Mouse (Mus musculus): ENCODE data around the gene Abca4.

- TF ChIP-seq POLR2A (IDR thresholded peaks at IDR 0.05; ENCODE audit: control insufficient read depth, low read depth, low read length) (no peak), CTCF (IDR thresholded peaks at IDR 0.05; ENCODE audit: control insufficient read depth, insufficient read depth, insufficient replicate concordance, low read depth, low read length) (no peak)
These were observed at the start of gene Abca4 for GRCm38 (mm10) chr3:122043799-122044547.
